Mouse (Mus musculus) ZHBTc4 (cell line): ENCODE measurements around the gene Ccdc96.

Source experiments
- DNase-seq: peaks from one replicate; pipeline ENCODE4 v3.0.0-alpha.2; 2011; ENCODE audit warnings: low read depth, low spot score

The Ccdc96 gene

DNA sequence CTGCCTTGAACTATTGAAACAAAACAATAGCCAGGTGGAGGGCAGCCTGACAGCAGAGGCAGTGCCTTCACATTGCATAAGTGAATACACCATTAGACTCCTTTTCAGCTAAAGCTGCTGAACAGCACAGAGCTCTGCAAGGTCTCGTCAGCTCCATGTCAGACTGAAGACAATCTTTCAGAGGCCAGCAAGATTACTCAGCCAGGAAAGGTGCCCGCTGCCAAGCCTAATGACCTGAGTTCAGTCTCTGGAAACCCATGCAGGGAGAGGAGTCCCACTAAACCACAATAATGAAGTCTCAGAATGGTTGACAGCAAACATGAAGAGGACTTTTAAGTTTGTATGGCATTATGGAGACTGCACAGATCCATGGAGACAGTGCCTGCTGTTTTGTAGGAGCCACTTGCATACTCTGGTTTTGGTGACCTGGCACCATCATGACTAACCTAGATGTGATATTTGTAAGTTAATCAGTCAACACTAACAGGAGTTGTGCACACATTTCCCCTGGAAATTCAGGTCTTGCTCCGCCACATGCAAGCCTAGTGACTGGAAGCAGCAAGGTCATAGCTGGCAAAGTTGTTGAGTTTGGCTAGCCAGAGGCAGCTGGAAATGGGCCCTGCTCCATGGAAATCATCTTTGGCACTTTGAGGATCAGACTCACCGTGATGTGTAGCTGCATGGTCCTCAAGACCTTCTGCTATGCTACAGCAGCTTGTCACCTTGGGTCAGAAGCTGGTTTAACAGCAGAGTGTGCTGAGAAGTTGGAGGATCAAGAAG, 11.3 kb upstream of the Ccdc96 start:
- DNase-seq = no peak

DNA sequence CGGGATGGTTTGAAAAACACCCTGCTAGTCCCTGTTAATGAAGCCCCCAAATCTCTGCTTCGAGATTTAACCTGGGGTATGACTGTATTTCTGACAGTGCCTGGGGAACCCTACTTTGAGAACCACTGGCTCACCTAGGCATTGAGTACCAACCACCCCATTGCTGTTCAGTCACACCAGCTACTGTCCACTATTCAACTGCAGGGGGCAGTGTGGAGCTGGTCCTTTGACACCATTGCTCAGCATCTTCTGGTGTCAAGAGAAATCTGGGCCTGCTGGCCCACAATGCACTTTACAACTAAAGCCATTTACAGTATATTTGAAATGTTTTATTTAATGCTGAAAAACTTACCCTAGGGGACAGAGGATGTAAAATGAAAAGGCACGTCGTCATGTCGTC, 10.1 kb upstream of the Ccdc96 start:
- DNase-seq = peak; percentile 88

DNA sequence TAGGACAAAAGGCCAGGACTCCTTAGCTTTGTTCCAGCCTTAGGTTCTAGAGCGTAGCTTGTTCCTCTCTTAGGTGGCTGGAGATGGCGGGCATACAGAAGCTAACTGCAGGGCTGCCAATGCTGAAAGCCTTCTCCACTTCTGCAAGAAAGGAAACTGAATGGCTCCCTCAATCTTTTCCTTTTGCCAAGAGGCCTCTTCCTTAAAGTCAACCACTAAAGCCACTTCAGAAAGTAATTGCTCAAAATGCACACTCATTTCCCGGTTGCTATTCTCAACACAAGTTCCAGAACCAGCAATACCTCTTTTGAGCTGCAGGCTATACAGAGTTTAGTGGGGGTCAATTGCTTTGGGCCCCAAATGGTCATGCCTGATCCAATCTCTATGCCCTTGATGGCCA, 6.9 kb upstream of the Ccdc96 start:
- no peak for DNase-seq

DNA sequence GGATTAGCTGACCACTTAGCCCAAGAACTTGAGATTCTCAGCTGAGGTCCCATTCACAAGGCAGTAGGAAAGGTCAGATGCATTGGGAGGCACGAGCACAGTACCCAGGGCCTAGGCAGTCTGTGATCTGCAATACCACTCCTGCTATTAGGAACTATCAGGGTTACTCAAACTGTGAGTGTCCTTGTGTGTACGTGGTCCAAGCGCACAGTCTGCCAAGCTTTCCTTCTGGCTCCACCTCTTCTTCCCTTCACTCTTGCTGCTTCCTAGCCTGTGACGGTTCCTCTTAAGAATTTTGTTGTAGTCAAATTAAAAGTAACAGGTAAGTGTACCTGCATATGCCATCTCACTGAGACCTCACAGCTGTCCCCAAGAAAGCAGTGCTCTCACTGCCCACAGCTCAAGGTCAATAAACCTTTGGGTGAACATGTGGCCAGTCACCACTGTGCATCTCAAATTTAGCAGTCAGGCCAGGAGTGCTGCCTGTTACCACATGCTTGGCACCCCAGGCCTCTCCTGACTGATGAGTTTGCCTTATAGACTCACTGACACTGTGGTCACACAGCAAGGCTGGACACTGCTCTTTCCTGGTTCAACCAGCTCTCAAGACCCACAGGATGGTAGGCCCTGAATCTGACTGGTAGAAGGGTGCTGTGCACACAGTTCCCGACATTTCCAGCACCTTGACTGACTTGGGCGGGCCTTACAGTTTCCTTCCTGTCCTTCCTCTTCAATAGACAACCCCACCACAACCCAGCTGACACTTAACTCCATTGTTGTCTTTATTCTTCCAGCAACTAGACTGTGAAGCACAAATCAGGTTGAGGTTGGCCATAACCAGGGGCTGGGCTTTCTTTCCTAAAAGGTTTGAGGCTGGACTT, 5.6 kb upstream of the Ccdc96 start:
- DNase-seq = no peak

DNA sequence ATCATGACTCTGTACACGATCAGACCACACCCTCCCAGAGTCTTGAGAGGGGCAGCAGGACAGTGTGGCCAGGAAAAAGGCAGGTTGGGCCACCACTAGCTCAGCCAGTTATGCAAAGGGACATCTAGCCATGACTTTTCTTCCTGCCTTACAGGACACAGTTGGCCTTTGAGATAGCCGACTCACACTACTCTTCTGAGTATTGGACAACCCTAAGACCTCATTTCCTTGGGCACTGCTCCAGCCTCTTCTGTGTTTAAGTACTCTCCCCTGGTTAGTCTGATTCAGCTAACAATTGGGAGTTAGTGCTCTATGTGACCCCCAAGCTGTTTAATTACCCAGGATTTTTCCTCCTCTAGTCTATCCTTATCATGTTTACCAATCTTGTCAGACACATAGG, 4.7 kb upstream of the Ccdc96 start:
- no peak for DNase-seq

DNA sequence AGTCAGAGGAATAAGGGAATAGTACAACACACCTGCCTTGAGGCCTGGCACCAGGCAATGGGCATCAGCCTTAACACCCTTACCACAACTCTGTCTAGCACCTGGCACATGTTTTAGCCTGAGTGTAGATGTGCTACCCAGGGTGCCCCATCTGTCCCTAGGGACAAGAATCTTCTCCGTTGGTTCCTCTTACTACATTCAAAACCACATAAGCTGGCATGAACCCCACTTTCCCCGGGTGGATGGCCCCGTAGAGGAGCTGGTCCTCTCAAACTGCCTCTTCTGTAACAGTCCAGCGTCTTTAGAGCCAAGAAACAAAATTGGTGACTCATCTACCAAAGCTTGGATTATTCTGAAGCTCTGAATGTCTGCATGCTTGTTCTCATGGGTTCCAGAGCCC, 4.0 kb upstream of the Ccdc96 start:
- no peak for DNase-seq

DNA sequence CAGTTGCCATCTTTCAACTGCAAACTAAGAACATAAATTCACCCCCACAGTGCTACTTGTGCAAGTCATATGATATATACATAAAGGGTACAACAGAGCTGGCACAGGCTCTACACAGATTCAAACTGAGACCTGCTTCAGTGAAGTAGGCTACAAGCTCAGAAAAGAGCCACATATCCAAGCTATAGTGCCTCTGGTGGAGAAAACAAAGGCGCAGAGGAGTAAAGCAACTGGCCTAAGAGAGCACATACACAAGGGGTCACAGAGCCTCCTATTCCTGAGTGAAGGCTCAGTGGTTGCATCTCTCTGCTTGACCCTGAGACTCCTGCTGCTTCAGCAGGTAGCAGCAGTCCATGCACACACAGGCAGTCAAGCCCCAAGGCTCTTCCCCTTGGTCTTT, 3.3 kb upstream of the Ccdc96 start:
- no peak for DNase-seq

DNA sequence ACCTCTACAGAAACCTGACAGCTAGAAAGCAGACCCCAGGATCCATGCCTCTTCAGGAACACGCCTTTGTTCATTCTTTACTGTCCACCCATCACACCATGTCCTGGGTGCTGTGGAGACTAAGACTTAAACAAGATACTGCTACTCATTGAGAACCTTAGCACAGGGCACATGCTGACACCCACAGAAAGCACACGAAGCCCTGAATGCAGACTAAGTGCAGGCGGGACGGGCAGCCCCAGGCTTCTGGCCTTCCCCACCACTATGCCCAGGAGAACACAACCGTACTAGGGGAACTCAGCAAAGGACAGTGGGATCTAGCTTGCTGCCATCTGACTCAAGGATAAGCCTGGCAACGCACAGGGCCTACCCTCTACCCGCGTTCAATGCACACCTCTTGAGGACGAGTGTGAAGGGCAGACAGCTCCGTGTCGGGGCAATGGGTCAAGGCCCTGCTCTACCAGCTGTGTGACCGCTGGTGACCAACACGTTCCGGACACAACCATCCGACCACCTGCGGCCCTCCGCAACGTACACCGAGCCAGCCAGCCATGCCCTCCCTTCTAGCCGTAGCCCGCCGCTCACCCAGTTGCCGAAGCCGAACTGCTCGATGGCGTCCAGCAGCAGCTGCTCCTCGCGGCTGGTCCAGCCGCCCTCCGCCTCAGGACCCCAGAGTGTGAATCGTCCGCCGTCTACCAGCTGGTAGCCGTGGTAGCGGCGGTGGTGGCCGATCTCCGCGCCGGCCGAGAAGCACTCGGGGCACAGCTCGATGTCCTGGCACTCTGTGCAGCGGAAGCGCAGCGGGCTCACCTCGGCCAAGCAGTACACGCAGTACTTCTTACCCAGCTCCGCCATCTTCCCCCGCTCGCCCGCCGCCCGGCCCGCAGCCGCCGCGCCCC, 936 bp upstream of the Ccdc96 start:
- peak; percentile 62 for DNase-seq

DNA sequence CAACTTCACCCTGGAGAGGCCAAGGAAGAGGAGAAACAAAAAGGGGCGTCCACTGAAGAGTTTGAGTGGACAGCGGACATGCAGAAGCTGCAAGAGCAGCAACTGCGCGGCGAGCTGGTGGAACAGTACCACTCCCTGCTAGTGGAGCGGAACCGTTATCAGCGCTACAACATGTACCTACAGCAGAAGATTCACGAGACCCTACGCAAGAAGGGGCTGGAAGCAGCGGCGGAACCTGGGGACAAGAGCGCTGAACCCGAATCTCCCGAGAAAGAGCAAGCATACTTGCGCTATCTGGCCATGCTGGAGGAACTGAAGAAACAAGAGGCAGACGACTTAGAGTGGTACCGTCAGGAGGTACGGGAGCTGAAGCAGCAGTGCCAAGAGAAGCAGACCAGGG, 918 bp downstream of the Ccdc96 start:
- DNase-seq = peak; percentile 30

DNA sequence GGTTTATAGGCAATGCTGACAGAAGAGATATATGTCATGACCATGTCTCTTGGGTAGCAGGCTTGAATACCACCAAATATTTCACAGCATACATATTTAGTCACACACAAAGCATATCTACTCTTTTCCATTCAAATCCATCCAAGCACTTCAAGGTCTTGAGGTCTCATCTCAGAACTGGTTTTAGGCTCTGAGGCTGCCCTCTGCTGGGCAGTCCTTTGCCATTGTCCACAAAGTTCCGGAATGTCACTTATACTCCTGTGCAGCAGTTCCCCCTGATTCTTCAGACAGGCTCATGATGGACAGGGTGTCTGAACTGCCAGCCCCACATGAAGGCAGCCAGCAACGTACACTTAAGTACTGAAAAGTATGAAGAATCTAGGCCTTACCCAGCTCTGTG, 4.8 kb downstream of the Ccdc96 start:
- no peak for DNase-seq

DNA sequence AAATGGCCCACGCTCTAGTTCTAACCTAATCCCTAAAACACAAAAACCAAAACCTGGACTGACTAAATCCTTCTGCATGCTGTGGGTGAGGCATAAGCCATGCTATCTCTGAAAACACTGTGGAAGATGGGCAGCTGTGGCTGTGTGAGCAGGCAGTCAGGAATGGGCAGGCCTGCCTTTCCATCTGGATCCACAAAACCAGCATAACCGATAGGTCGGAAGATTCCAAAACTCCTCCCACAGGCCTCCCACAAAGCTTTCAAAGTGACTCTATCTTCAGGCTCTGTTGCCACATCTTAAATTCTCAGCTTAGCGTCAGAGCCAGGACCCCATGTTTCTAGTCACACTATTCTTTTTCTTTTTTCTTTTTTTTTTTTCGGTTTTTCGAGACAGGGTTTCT, 9.5 kb downstream of the Ccdc96 start:
- no peak for DNase-seq

DNA sequence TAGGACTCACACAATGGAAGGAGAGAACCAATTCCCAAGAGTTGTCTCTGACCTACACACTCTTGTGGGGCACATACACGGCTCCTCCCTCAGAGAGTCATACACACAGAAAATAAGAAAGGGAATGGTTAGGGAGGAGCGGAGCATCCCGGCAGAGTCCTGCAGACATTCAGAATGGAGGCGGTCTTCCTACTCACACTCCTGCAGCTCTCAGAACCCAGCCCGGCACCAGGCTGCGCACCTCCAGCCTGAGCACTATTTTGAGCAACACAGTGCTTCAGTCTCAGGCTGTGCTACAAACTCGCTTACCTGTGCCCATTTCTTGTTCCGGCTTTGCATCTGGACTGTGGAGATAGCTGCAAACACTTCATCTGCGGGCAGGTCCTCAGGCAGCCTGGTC, 10.3 kb downstream of the Ccdc96 start:
- DNase-seq = no peak

DNA sequence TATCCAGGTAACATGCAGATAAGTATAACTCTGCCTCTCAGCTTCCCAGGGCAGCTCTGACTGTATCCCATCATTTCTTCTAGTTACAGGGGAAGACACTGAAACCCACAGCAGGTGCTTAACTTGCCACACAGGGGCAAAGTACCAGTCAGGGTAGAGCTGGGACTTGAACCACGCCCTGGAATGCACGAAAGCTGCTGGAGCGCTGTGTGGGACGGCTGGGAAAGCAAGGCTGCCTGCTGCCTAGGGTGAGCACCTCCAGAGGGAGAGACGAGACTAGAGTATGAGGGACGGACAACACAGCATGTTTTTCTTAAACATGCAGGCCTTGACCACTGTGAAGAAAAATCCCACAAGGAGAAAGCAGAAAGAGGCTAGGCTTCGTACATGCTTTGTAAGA, 20.8 kb downstream of the Ccdc96 start:
- DNase-seq = peak; percentile 36

DNA sequence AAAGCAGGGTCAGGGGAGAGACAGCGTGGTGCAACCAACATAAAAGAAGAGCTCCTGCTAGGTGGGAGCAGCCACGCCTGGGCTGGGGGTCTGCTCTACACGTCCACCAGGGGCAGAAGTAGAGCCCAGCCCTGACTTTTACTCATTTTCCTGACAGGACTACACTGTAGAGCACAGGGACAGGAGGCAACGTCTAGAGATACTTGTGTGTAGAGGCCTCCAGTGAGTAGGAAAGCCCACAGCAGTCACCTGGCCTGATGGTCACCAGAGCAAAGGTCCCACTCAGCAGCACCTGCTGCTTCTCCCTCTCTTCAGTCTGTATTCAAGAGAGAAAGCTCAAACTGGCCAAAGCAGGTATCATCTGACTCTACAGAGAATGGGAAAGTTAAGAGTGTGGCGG, 21.3 kb downstream of the Ccdc96 start:
- DNase-seq = no peak

DNA sequence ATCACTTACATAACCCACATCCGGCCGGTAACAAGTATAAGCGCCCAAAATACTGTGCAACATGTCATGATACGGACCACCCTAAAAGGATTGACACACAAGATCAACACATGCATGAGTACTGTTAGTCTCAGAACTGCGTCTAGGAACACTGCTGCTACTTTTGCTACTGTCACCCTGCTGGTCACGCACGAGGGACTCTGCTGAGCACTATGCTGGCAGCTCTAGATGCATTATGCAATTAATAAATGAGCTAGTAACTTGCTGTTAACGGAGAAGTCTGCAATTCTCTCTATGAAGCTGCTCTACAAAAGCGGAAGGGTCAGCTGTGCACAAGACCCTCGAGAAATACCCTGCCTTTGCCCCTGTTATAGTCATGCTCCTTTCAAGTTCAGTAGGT, 24.0 kb downstream of the Ccdc96 start:
- DNase-seq = no peak

DNA sequence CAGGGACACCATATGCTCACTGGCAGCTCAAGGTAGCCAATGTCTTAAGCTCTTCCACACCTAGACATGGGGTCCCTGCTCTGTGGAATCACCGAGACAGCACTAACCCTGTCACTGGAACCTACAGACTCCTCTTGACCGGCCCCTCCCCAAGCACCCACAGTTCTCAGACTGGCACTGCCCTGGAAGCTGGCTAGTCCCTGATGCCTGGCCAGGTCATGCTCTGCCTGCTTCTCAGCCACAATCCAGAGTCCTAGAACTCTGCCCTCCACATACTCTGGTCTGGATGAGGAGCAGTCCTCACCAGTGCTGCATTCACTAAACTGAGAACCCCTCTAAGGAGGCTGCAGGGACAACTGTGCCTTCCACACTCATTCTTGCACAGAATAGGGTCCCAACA, 26.6 kb downstream of the Ccdc96 start:
- DNase-seq = no peak

DNA sequence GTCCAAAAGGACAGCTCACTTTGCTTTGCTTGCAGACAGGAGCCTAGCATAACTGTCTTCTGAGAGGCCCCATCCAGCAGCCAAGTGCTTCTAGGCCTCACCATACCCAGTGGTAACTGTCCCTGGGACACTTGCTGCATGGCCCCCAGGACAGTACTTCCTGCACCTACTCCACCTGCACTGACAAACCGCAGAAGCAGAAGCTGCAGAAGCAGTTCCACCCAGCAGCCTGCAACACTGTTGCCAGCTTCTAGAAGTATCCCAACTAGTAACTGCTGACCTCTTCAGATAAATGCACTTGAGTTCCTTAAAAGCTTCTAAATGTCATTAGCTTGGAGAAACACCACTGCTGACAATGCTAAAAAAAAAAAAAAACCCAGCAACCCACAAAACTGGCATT, 30.7 kb downstream of the Ccdc96 start:
- DNase-seq = no peak

DNA sequence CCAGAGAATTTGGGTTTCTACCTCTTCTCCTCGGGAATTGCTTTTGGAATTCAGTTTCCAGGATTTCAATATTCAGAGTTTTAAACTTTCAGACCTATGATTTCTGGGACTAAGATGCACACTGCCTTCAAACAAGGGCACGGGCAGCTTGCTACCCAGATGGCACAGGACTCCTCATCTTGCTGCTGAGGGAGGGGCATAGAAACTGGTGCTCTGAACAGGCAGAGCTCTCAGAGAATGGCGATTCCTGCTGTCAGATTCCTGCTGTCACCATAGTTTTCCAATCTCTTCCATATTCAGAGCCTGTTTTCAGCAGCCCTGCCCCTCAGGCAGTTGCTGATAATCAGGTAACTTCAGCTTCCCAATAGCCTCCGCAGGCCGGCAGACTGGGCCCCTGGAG, 31.2 kb downstream of the Ccdc96 start:
- no peak for DNase-seq

DNA sequence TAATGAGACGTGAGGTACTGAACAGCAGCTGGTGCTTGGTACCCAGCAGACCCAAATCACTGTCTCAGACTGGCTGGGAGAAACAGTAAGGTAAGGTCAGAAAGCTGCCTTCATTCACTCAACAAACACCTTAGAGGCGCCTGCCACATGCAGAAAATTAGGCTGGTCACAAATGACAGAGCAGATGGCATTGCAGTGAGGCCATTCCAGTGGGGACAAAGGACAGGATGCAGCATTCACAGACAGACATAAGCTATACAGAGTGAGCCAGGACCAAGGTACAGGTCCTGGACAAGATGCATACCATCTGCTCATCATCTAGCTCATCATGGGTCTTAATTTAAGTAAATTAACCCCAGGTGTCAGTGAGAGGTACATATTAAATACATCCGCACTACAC, 33.2 kb downstream of the Ccdc96 start:
- DNase-seq = no peak

DNA sequence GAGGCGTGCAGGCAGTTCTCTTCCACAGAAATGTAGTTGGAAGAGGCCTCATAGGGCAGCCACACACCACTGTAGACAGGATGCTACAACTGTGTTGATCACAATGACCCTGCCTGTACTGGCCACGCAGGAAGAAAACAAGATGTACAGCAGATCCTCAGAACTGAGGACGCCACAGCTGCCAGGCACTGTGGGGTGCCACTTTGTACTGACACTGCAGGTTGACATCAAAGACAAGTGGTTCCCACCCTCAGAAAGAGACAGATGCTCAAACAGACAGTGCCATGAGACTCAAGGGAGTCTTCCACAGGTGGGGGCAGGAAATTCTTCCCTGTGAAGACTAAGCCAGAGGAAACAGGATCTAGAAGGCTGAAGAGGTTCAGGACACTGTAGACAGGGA, 35.4 kb downstream of the Ccdc96 start:
- DNase-seq = no peak

DNA sequence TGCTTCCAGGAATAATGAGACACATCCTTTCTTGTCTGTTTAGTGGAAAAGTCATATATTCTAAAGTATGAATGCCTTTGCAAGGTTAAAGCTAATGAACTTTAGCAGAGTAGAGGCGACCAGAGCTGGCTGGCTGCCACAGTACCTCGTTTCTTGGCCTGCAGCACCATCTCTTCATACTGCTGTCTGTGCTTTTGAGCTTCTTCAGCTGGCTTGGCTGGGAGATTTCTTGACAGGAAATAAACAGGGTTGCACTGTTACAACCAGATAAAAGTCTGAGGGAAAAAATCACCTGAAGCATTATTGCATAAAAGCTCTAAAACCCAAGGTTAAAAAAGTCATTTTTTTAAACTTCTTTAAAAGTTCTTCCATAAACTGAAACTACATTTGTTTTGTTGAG, 38.4 kb downstream of the Ccdc96 start:
- DNase-seq = no peak

DNA sequence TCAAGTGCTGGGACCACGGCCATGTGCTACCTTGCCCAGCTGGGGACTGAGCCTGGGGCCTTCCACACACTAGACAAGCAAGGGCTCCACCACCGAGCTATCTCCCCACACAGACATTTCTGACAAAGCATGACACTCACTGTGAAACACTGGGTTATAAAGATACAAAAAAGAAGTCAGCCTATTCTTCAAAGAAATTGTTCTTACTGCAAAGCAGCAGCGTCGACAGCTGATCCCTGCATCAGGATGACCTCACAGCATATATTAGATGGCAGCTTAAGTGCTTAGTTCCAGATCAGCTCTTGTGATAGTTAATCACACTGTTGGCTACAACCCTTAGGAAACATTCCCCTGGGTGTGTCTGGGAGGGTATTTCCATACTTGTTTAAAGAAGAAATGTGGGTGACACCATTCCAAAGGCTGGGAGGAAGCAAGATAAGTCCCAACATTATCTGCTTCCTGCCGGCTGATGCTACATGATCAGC, 38.9 kb downstream of the Ccdc96 start:
- DNase-seq = no peak
